Mouse (Mus musculus) cerebellum, adult 2 months (tissue): ENCODE measurements around the gene Tbx5. TPM values are rescaled to one million over a fixed set of nuclear protein-coding genes. Genes with fewer than 3 reads are reported as not detected.

ENCODE experiments used
- DNase-seq, 2 experiments: peaks; one replicate each; pipeline ENCODE4 v3.0.0; 2021
- H3K27ac ChIP-seq: fragments of 200-500 bp; 2 replicates; pipeline ENCODE4 v1.5.1; 2012; ENCODE audit warnings: low read length, control low read depth, inconsistent platforms; ENCODE audit not compliant: insufficient read depth
- H3K27me3 ChIP-seq: fragments of 200-500 bp; 2 replicates; pipeline ENCODE4 v1.6.1; 2012; ENCODE audit warnings: inconsistent platforms, mild to moderate bottlenecking, low read length, moderate library complexity; ENCODE audit not compliant: control insufficient read depth, insufficient read depth
- H3K4me1 ChIP-seq: fragments of 200-500 bp; 2 replicates; pipeline ENCODE4 v1.6.1; 2011; ENCODE audit warnings: low read length; ENCODE audit not compliant: control insufficient read depth, insufficient read depth
- H3K4me3 ChIP-seq: fragments of 200-500 bp; replicated peaks from 2 replicates; pipeline ENCODE3; 2011; ENCODE audit warnings: mild to moderate bottlenecking, low read depth, low read length, control low read depth; ENCODE audit not compliant: insufficient read depth
- CTCF ChIP-seq: fragments of 200-500 bp; IDR thresholded peaks from 2 replicates; pipeline ENCODE4 v1.5.1; 2011; ENCODE audit warnings: low read depth, mild to moderate bottlenecking, control low read depth, low read length, moderate library complexity, borderline replicate concordance; ENCODE audit not compliant: insufficient read depth
- POLR2A ChIP-seq: fragments of 200-500 bp; IDR thresholded peaks from 2 replicates; pipeline ENCODE4 v1.6.1; 2011; ENCODE audit warnings: low read length, control low read depth, borderline replicate concordance; ENCODE audit not compliant: insufficient read depth
- WGBS: fragments of 180-500 bp; shearing (Covaris S2); methylation state at CpG from one replicate; pipeline ENCODE4 v1.1.7; 2018; 5-methylcytosine and 5-hydroxymethylcytosine counted together
- polyA plus RNA-seq: library from polyadenylated mRNA; depleted of rRNA; stranded (reverse); fragments of >200 nt; gene quantifications from 2 replicates; pipeline ENCODE4 v1.2.3, GENCODE M21; 2012

Gene Tbx5
- polyA plus RNA-seq, 1 experiment: not detected

GRCm38 (mm10) chr5:119798261-119798660, 34.2 kb upstream of the Tbx5 start:
- no peak for DNase-seq
- Histone ChIP-seq H3K4me1 (no peaks in the 10 kb centered on the region), H3K4me3 (no peak overlapping the region), H3K27me3 (no peaks in the 10 kb centered on the region; the same call in 1 of the 2 replicates), H3K27ac (no peak overlapping the region)
- no peak for TF ChIP-seq POLR2A
- no peak for TF ChIP-seq CTCF
- 5% methylated on average over 4 of the region's 4 CpGs for whole genome bisulfite sequencing

GRCm38 (mm10) chr5:119798713-119799418, 33.6 kb upstream of the Tbx5 start:
- 2% methylated on average over 5 of the region's 5 CpGs for WGBS
- Histone ChIP-seq H3K27me3 (no peaks in the 10 kb centered on the region; the same call in 1 of the 2 replicates), H3K4me3 (no peak overlapping the region), H3K4me1 (no peaks in the 10 kb centered on the region), H3K27ac (no peak overlapping the region)
- no peak for DNase-seq
- TF ChIP-seq POLR2A (no peak), CTCF (no peak)

DNA sequence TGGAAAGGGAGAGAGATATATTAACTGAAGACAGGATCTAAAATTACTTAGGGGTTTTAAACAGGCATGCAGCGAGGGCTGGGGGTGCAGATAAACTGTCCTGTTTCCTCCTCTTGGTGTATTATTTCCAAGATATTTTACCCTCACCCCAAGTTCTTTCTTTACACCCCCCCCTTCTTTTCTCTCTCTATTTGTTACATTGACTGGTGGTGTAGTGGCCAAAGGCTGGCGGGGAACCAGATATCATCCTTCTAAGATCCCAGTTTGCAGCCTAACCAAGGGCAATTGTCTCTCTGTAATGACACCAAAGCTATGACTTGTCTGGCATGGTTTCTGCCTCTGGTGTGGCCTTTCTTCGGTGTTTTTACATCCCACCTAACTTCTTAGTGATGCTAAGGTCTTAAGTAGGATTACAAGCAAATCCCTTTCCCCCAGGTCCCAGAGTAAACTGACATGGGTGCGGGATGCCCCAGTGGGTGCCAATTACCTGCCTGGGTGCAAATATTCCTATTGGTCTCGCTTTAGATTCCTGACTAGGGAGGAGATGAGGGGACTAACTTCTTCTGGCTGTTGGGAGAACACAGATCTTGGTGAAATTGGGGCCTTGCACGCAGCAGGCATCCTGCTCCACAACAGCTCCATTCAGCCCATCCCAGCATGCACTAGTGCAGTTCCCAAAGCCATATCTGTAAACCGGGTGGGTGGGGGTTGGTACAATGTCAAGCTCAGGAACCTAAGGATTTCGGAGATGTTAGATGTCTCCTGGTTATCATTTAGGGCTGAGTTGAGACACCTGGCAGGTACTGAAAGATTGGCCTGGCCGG, 32.8 kb upstream of the Tbx5 start:
- 3% methylated on average over 9 of the region's 9 CpGs for WGBS

GRCm38 (mm10) chr5:119800243-119800665, 32.2 kb upstream of the Tbx5 start:
- H3K4me1 ChIP-seq: no peaks in the 10 kb centered on the region
- no peaks in the 10 kb centered on the region; the same call in 1 of the 2 replicates for H3K27me3 ChIP-seq
- DNase-seq: no peak
- TF ChIP-seq POLR2A (no peak), CTCF (no peak)
- no peak overlapping the region for H3K4me3 ChIP-seq
- 2% methylated on average over 11 of the region's 11 CpGs for WGBS
- no peak overlapping the region for H3K27ac ChIP-seq

More for the DNA sequence above, 32.8 kb upstream of the Tbx5 start:
- DNase-seq: no peak
- H3K4me1 ChIP-seq: no peaks in the 10 kb centered on the region
- no peak overlapping the region for H3K27ac ChIP-seq
- TF ChIP-seq POLR2A: no peak
- TF ChIP-seq CTCF: no peak
- no peak overlapping the region for H3K4me3 ChIP-seq
- H3K27me3 ChIP-seq: no peaks in the 10 kb centered on the region; the same call in 1 of the 2 replicates

DNA sequence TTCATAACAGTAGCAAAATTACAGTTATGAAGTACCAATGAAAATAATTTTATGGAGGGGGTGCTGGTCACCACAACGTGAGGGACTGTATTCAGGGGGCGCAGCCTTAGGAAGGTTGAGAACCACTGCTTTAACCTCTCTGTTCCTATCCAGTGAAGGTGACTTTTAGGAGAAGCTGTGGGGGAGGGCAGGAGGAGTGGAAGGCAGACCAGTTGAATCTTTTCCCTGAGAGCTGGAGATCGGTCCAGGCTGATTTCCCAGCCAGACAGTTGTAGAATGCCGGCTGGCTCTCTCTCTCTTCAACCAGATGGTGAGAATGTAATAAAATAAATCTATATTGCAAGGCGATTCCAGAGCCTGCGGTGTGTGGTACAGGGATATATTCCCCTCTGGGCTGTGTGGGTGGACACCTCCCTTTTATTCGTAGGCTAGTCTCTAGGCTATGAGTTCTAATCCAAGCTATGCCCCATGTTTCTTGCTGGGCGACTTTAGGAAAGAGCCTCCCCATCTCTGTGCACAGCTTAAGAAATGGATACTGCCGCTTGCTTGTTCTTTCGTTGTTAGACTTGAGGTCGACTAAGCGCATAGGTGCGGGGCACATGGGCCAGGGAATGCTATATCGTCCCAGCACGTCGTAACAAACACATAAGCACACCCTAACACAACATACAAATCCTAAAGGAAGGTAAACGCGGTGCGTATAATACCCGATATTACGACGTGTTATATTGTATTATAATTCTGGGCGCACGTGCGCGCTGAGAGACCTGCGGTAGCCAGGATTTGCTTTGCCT, 29.7 kb upstream of the Tbx5 start:
- no peak for DNase-seq
- no peaks in the 10 kb centered on the region; the same call in 1 of the 2 replicates for H3K27me3 ChIP-seq
- H3K4me1 ChIP-seq: no peaks in the 10 kb centered on the region
- no peak for TF ChIP-seq POLR2A
- no peak overlapping the region for H3K27ac ChIP-seq
- H3K4me3 ChIP-seq: no peak overlapping the region
- 3% methylated on average over 27 of the region's 27 CpGs for WGBS

- H3K4me3 ChIP-seq: no peak overlapping the region
- H3K27me3 ChIP-seq: peaks cover under 1% of the 10 kb centered on the region; the same call in 1 of the 2 replicates
- no peak for TF ChIP-seq CTCF
- TF ChIP-seq POLR2A: no peak
- no peaks in the 10 kb centered on the region for H3K4me1 ChIP-seq
- H3K27ac ChIP-seq: no peak overlapping the region
- WGBS: under 1% methylated on average over 64 of the region's 64 CpGs
- DNase-seq: no peak
Measured at GRCm38 (mm10) chr5:119803411-119804251, 28.8 kb upstream of the Tbx5 start.

DNA sequence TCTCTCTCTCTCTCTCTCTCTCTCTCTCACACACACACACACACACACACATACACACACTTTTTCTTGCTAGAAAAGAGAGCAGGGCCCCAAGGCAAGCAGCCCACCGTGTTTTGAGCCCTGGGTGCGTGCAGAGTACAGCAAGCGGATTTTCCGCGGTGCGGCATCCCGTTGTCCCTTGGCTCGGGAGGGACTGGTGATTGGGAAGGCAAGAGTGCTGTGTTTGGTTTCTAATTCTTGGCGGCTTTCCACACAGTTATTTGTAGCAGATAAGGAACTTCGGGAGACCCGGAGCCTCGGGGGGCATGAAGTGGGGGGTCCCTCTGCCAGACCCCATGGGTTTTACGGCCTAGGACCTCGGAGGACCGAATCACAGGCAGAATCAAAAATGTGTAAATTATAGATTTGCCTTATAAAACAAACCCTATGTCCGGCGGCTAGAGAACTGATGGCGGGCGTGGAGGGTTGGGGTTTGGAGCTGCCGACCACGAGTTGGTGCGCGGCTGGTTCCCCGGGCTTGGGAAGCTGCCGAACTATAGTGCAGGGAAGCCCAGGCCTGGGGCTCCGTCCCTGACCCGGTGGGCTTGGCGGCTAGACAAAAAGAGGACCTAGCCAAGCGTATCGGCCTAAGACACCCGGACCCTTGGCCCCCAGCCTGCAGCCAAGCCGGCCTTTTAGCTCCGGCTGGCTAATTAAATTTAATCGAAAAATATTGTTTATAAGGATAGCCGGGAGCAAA, 28.0 kb upstream of the Tbx5 start:
- no peak for DNase-seq
- TF ChIP-seq POLR2A: no peak
- TF ChIP-seq CTCF: no peak
- Histone ChIP-seq H3K4me3 (no peak overlapping the region), H3K27me3 (peaks cover 1% of the 10 kb centered on the region; the same call in 1 of the 2 replicates), H3K27ac (no peak overlapping the region), H3K4me1 (no peaks in the 10 kb centered on the region)
- WGBS: 1% methylated on average over 35 of the region's 35 CpGs
